Mouse (Mus musculus): ENCODE results near the gene Rps27l. TPM values are rescaled to one million over a fixed set of nuclear protein-coding genes. Genes with fewer than 3 reads are reported as not detected.
A peak's percentile ranks its signal among the peaks of the same experiment; 100 is the strongest.

Gene Rps27l
- total RNA-seq, 2 experiments from 2014 or later, result 175 to 183 TPM

- intact Hi-C loops (cut with DNase I), result loop anchor here (5.0 kb wide), 2 partner anchors 42 to 87 kb away; partner anchors contain the start of gene Aph1c
- peak; percentile 94 to 95 for DNase-seq
These were observed 26.4 kb upstream of the Rps27l start, which contains the start of gene Rab8b for GRCm38 (mm10) chr9:66919382-66919971. TSS of gene Rab8b (minus strand) at chr9:66919687.

GRCm38 (mm10) chr9:66919981-66920380 is 25.9 kb upstream of the Rps27l start:
- intact Hi-C loops (cut with DNase I), result loop anchor here (2.0 to 5.0 kb wide), 3 partner anchors 23 to 88 kb away; partner anchors contain the start of gene Aph1c
- DNase-seq, result no peak

GRCm38 (mm10) chr9:66920488-66921279 is 25.2 kb upstream of the Rps27l start:
- intact Hi-C loops (cut with DNase I), result loop anchor here (2.0 kb wide), 1 partner anchor 22 kb away; no protein-coding TSS in a partner anchor
- DNase-seq, result no peak

GRCm38 (mm10) chr9:66922076-66922475 is 23.8 kb upstream of the Rps27l start:
- intact Hi-C loops (cut with DNase I), result no loop called here
- no peak for DNase-seq

GRCm38 (mm10) chr9:66925853-66926252 is 20.0 kb upstream of the Rps27l start:
- intact Hi-C loops (cut with DNase I), result no loop called here

GRCm38 (mm10) chr9:66927696-66928402 is 18.0 kb upstream of the Rps27l start:
- intact Hi-C loops (cut with DNase I), result no loop called here
- no peak for DNase-seq

More at GRCm38 (mm10) chr9:66925853-66926252, 20.0 kb upstream of the Rps27l start:
- no peak for DNase-seq

- DNase-seq, result no peak
- intact Hi-C loops (cut with DNase I), result loop anchor here (10.0 kb wide), 1 partner anchor 226 kb away; no protein-coding TSS in a partner anchor
These were observed 15.5 kb upstream of the Rps27l start for GRCm38 (mm10) chr9:66930351-66930750.

- no peak for DNase-seq
- intact Hi-C loops (cut with DNase I), result loop anchor here (10.0 kb wide), 1 partner anchor 229 kb away; no protein-coding TSS in a partner anchor
These were observed 11.7 kb upstream of the Rps27l start for GRCm38 (mm10) chr9:66933869-66934808.

- peak in 1 of 2 experiments; percentile 57 for DNase-seq
- intact Hi-C loops (cut with DNase I), result loop anchor here (5.0 to 10.0 kb wide), 3 partner anchors 80 to 233 kb away; no protein-coding TSS in a partner anchor
These were observed 8.4 kb upstream of the Rps27l start for GRCm38 (mm10) chr9:66937507-66937906.

GRCm38 (mm10) chr9:66938836-66939235 is 7.0 kb upstream of the Rps27l start:
- intact Hi-C loops (cut with DNase I), result loop anchor here (1.0 to 10.0 kb wide), 4 partner anchors 82 to 293 kb away; no protein-coding TSS in a partner anchor
- DNase-seq, result peak in 1 of 2 experiments; percentile 23

GRCm38 (mm10) chr9:66945161-66945560 is 725 bp upstream of the Rps27l start:
- intact Hi-C loops (cut with DNase I), result no loop called here
- DNase-seq, result no peak

GRCm38 (mm10) chr9:66948536-66948935 is 2.6 kb downstream of the Rps27l start:
- DNase-seq, result no peak

GRCm38 (mm10) chr9:66952321-66952720 is 6.4 kb downstream of the Rps27l start:
- DNase-seq, result no peak
- intact Hi-C loops (cut with DNase I), result no loop called here

More at GRCm38 (mm10) chr9:66948536-66948935, 2.6 kb downstream of the Rps27l start:
- intact Hi-C loops (cut with DNase I), result no loop called here

GRCm38 (mm10) chr9:66952886-66953285 is 7.0 kb downstream of the Rps27l start:
- no peak for DNase-seq
- intact Hi-C loops (cut with DNase I), result no loop called here

GRCm38 (mm10) chr9:66957451-66957850 is 11.6 kb downstream of the Rps27l start:
- intact Hi-C loops (cut with DNase I), result no loop called here
- no peak for DNase-seq

- no peak for DNase-seq
- intact Hi-C loops (cut with DNase I), result no loop called here
These were observed 15.6 kb downstream of the Rps27l start for GRCm38 (mm10) chr9:66961478-66961877.

- no peak for DNase-seq
These were observed 21.6 kb downstream of the Rps27l start for GRCm38 (mm10) chr9:66967492-66967891.

GRCm38 (mm10) chr9:66971116-66971515 is 25.2 kb downstream of the Rps27l start:
- intact Hi-C loops (cut with DNase I), result no loop called here
- no peak for DNase-seq

More at GRCm38 (mm10) chr9:66967492-66967891, 21.6 kb downstream of the Rps27l start:
- intact Hi-C loops (cut with DNase I), result no loop called here

- intact Hi-C loops (cut with DNase I), result loop anchor here (2.0 to 5.0 kb wide), 2 partner anchors 28 to 462 kb away; partner anchors contain the start of genes Fbxl22 and Rps27l
- DNase-seq, result peak; percentile 72 to 73
These were observed 28.9 kb downstream of the Rps27l start for GRCm38 (mm10) chr9:66974721-66975225.
